Mouse (Mus musculus): ENCODE measurements around the gene Prkaa2.

Gene Prkaa2

GRCm38 (mm10) chr4:105109990-105110683 lies 447 bp upstream of the Prkaa2 start:
- DNase-seq (ENCODE audit: low read depth in 1 of 2, low spot score in 2 of 2) = no peak

- no peak for DNase-seq (ENCODE audit: low read depth in 1 of 2, low spot score in 2 of 2)
Measured at GRCm38 (mm10) chr4:105108641-105109198, 970 bp downstream of the Prkaa2 start.

GRCm38 (mm10) chr4:105107943-105108640 lies 1.6 kb downstream of the Prkaa2 start:
- no peak for DNase-seq (ENCODE audit: low read depth in 1 of 2, low spot score in 2 of 2)

GRCm38 (mm10) chr4:105104099-105104872 lies 5.4 kb downstream of the Prkaa2 start:
- DNase-seq (ENCODE audit: low read depth in 1 of 2, low spot score in 2 of 2) = no peak

GRCm38 (mm10) chr4:105101337-105101688 lies 8.4 kb downstream of the Prkaa2 start:
- DNase-seq (ENCODE audit: low read depth in 1 of 2, low spot score in 2 of 2) = no peak

- DNase-seq (ENCODE audit: low read depth in 1 of 2, low spot score in 2 of 2) = no peak
Measured at GRCm38 (mm10) chr4:105100508-105101336, 9.0 kb downstream of the Prkaa2 start.

GRCm38 (mm10) chr4:105098660-105099059 lies 11.0 kb downstream of the Prkaa2 start:
- no peak for DNase-seq (ENCODE audit: low read depth in 1 of 2, low spot score in 2 of 2)

- DNase-seq (ENCODE audit: low read depth in 1 of 2, low spot score in 2 of 2) = no peak
Measured at GRCm38 (mm10) chr4:105098158-105098557, 11.5 kb downstream of the Prkaa2 start.

GRCm38 (mm10) chr4:105095316-105095715 lies 14.4 kb downstream of the Prkaa2 start:
- DNase-seq (ENCODE audit: low read depth in 1 of 2, low spot score in 2 of 2) = no peak

GRCm38 (mm10) chr4:105093951-105094350 lies 15.7 kb downstream of the Prkaa2 start:
- no peak for DNase-seq (ENCODE audit: low read depth in 1 of 2, low spot score in 2 of 2)

- DNase-seq (ENCODE audit: low read depth in 1 of 2, low spot score in 2 of 2) = no peak
Measured at GRCm38 (mm10) chr4:105090417-105090816, 19.3 kb downstream of the Prkaa2 start.

- DNase-seq (ENCODE audit: low read depth in 1 of 2, low spot score in 2 of 2) = no peak
Measured at GRCm38 (mm10) chr4:105089386-105089785, 20.3 kb downstream of the Prkaa2 start.

- DNase-seq (ENCODE audit: low read depth in 1 of 2, low spot score in 2 of 2) = no peak
Measured at GRCm38 (mm10) chr4:105088671-105089070, 21.0 kb downstream of the Prkaa2 start.

GRCm38 (mm10) chr4:105076152-105076551 lies 33.5 kb downstream of the Prkaa2 start:
- DNase-seq (ENCODE audit: low read depth in 1 of 2, low spot score in 2 of 2) = no peak

GRCm38 (mm10) chr4:105071761-105072427 lies 37.8 kb downstream of the Prkaa2 start:
- no peak for DNase-seq (ENCODE audit: low read depth in 1 of 2, low spot score in 2 of 2)

- DNase-seq (ENCODE audit: low read depth in 1 of 2, low spot score in 2 of 2) = peak; percentile 24 to 48
Measured at GRCm38 (mm10) chr4:105070982-105071381, 38.7 kb downstream of the Prkaa2 start.

GRCm38 (mm10) chr4:105051291-105051690 lies 58.4 kb downstream of the Prkaa2 start:
- no peak for DNase-seq (ENCODE audit: low read depth in 1 of 2, low spot score in 2 of 2)

- no peak for DNase-seq (ENCODE audit: low read depth in 1 of 2, low spot score in 2 of 2)
Measured at GRCm38 (mm10) chr4:105050041-105050440, 59.6 kb downstream of the Prkaa2 start.

GRCm38 (mm10) chr4:105034259-105034658 lies 75.4 kb downstream of the Prkaa2 start:
- DNase-seq (ENCODE audit: low read depth in 1 of 2, low spot score in 2 of 2) = no peak

- DNase-seq (ENCODE audit: low read depth in 1 of 2, low spot score in 2 of 2) = no peak
Measured at GRCm38 (mm10) chr4:105033153-105033552, 76.5 kb downstream of the Prkaa2 start.

Data from monocyte, adult 2 months (primary cell).